Mouse (Mus musculus) embryonic fibroblast, embryonic 13.5 days (primary cell): ENCODE measurements around the gene Nr4a1. TPM values are rescaled to one million over a fixed set of nuclear protein-coding genes. Genes with fewer than 3 reads are reported as not detected.

ENCODE experiments used
- H3K27ac ChIP-seq: 2 replicates; pipeline ENCODE4 v1.5.1; 2012; ENCODE audit warnings: low read length, control low read depth, inconsistent platforms; ENCODE audit not compliant: insufficient read depth
- H3K4me1 ChIP-seq: 2 replicates; pipeline ENCODE4 v1.6.1; 2011; ENCODE audit warnings: low read length; ENCODE audit not compliant: control insufficient read depth, insufficient read depth
- H3K4me3 ChIP-seq: 2 replicates; pipeline ENCODE4 v1.5.1; 2011; ENCODE audit warnings: mild to moderate bottlenecking, control low read depth, low read length; ENCODE audit not compliant: insufficient read depth
- CTCF ChIP-seq: IDR thresholded peaks from 2 replicates; pipeline ENCODE4 v1.5.1; 2011; ENCODE audit warnings: mild to moderate bottlenecking, control low read depth, low read length, moderate library complexity, borderline replicate concordance; ENCODE audit not compliant: insufficient read depth
- POLR2A ChIP-seq: IDR thresholded peaks from 2 replicates; pipeline ENCODE4 v1.6.1; 2011; ENCODE audit warnings: low read depth, mild to moderate bottlenecking, control low read depth, low read length, moderate library complexity
- polyA plus RNA-seq: library from polyadenylated mRNA; stranded (reverse); fragments of >200 nt; gene quantifications from 2 replicates; pipeline ENCODE4 v1.2.4, GENCODE M21; 2011; ENCODE audit warnings: low read depth; ENCODE audit not compliant: missing spikeins, insufficient read length

The Nr4a1 gene
- polyA plus RNA-seq, 1 experiment = 68.2 TPM

- Histone ChIP-seq H3K4me1 (peaks cover 3% of the 10 kb centered on the region), H3K4me3 (no peak overlapping the region), H3K27ac (no peak overlapping the region)
- TF ChIP-seq POLR2A (no peak), CTCF (no peak)
These were observed 2.1 kb upstream of the Nr4a1 start for GRCm38 (mm10) chr15:101251930-101252329.

- H3K4me3 ChIP-seq = no peak overlapping the region
- peaks cover 3% of the 10 kb centered on the region for H3K4me1 ChIP-seq
- no peak overlapping the region for H3K27ac ChIP-seq
- TF ChIP-seq CTCF (no peak), POLR2A (no peak)
These were observed 1.5 kb upstream of the Nr4a1 start for GRCm38 (mm10) chr15:101252614-101253013.

GRCm38 (mm10) chr15:101253563-101253885 is 545 bp upstream of the Nr4a1 start:
- H3K27ac ChIP-seq = no peak overlapping the region
- TF ChIP-seq CTCF (no peak), POLR2A (no peak)
- H3K4me3 ChIP-seq = peak overlapping the region; percentile 23
- peaks cover 3% of the 10 kb centered on the region for H3K4me1 ChIP-seq

GRCm38 (mm10) chr15:101255842-101256462 is 1.9 kb downstream of the Nr4a1 start:
- H3K27ac ChIP-seq = no peak overlapping the region
- no peak overlapping the region for H3K4me3 ChIP-seq
- peaks cover 3% of the 10 kb centered on the region; the same call in 1 of the 2 replicates for H3K4me1 ChIP-seq
- TF ChIP-seq POLR2A = no peak
- TF ChIP-seq CTCF = no peak

- TF ChIP-seq CTCF = no peak
- no peak for TF ChIP-seq POLR2A
- Histone ChIP-seq H3K27ac (no peak overlapping the region), H3K4me1 (peaks cover 3% of the 10 kb centered on the region; the same call in 1 of the 2 replicates), H3K4me3 (no peak overlapping the region)
These were observed 2.6 kb downstream of the Nr4a1 start for GRCm38 (mm10) chr15:101256463-101257206.

- Histone ChIP-seq H3K4me3 (no peak overlapping the region), H3K4me1 (peaks cover 3% of the 10 kb centered on the region; the same call in 1 of the 2 replicates), H3K27ac (no peak overlapping the region)
- TF ChIP-seq POLR2A = no peak
These were observed 4.4 kb downstream of the Nr4a1 start for GRCm38 (mm10) chr15:101258420-101258819.

GRCm38 (mm10) chr15:101259922-101260321 is 5.9 kb downstream of the Nr4a1 start:
- no peak overlapping the region for H3K4me3 ChIP-seq
- TF ChIP-seq POLR2A (no peak), CTCF (no peak)
- H3K4me1 ChIP-seq = no peaks in the 10 kb centered on the region
- no peak overlapping the region for H3K27ac ChIP-seq

- H3K4me1 ChIP-seq = no peaks in the 10 kb centered on the region
- H3K27ac ChIP-seq = no peak overlapping the region
- no peak for TF ChIP-seq POLR2A
- no peak for TF ChIP-seq CTCF
- no peak overlapping the region for H3K4me3 ChIP-seq
These were observed 6.3 kb downstream of the Nr4a1 start for GRCm38 (mm10) chr15:101260387-101260786.

- Histone ChIP-seq H3K4me1 (0 out of 2 replicates have a peak, but pooled peaks cover under 1% of the 10 kb centered on the region), H3K27ac (peak overlapping the region; percentile 38), H3K4me3 (no peak overlapping the region)
- no peak for TF ChIP-seq POLR2A
- no peak for TF ChIP-seq CTCF
These were observed 7.0 kb downstream of the Nr4a1 start for GRCm38 (mm10) chr15:101260874-101261622.

- Histone ChIP-seq H3K4me1 (0 out of 2 replicates have a peak, but pooled peaks cover 2% of the 10 kb centered on the region), H3K27ac (no peak overlapping the region), H3K4me3 (no peak overlapping the region)
- no peak for TF ChIP-seq POLR2A
- no peak for TF ChIP-seq CTCF
These were observed 8.4 kb downstream of the Nr4a1 start for GRCm38 (mm10) chr15:101262502-101262901.
